Comparison of ENCODE assay signal across 8 mouse cellular contexts in the genomic region with DNA sequence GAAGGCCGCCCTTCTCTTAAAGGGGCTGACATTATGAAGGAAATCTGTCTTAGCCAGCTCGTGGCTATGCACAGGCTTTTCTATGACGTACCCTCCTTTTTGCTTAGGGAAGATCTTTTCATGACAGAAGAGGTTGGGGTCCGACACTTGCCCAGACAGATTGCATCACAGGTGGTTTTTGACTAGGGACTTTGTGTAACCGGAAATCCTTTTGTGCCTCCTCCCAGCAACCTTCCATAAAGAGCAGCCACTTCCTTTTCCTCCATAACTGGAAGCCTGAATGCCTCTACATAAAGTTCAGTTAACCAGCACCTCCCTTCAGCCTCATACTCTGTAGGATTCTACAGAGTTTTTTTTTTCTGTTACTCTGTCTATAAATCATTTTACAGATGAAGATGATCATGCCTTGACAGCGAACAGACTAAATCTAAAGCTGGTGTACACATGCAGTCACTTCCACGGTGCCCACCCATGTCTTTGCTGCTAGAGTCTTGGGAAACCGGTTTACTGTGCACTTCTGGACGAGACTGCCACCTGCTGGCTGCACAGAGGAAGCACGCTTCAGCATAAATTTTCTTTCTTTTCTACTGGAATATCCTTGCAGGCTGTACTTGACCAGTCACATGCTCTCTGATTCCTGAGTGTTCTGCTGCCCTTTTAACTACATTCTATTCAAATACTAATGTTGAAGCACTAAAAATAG. TPM values are rescaled to one million over a fixed set of nuclear protein-coding genes. Genes with fewer than 3 reads are reported as not detected.
DNase-seq lines count a peak whose midpoint lies in the region; ATAC-seq and TF ChIP-seq lines count a peak whose summit lies in the region.

No protein-coding gene starts in this region.

- WGBS in liver, embryonic 14.5 days (ENCODE audit: insufficient replicate concordance) = 17% methylated on average over 10 of the region's 10 CpGs
- WGBS in neural tube, embryonic 11.5 days = 42% methylated on average over 10 of the region's 10 CpGs

- H3K9ac ChIP-seq in ES-Bruce4 (ENCODE audit: low read depth, poor library complexity, severe bottlenecking) = no peak overlapping the region
- H3K9ac ChIP-seq in liver, embryonic 14.5 days (replicated peaks) = no peak overlapping the region
- no peak overlapping the region for H3K9ac ChIP-seq in neural tube, embryonic 11.5 days (ENCODE audit: low read length)

- no peaks in the 10 kb centered on the region for H3K9me3 ChIP-seq in ES-Bruce4 (replicated peaks; ENCODE audit: control insufficient read depth, insufficient read depth, low read length, poor library complexity, severe bottlenecking)
- no peaks in the 10 kb centered on the region for H3K9me3 ChIP-seq in liver, embryonic 14.5 days (ENCODE audit: control insufficient read depth, low read length)
- H3K9me3 ChIP-seq in neural tube, embryonic 11.5 days (ENCODE audit: control insufficient read depth, low read length) = no peaks in the 10 kb centered on the region

- no peak overlapping the region for H3K4me3 ChIP-seq in ES-Bruce4 (ENCODE audit: low read depth, low read length)
- H3K4me3 ChIP-seq in liver, embryonic 14.5 days (ENCODE audit: insufficient read depth in 1 of 2, low read depth in 2 of 2, low read length in 2 of 2) = no peak overlapping the region
- H3K4me3 ChIP-seq in neural tube, embryonic 11.5 days (ENCODE audit: low read depth, low read length) = no peak overlapping the region

- ATAC-seq in liver, embryonic 14.5 days (ENCODE audit: insufficient read depth) = no peak
- no peak for ATAC-seq in neural tube, embryonic 11.5 days (ENCODE audit: insufficient read depth, low FRiP score, low TSS enrichment)

- peak; percentile 69 for DNase-seq in A20 (ENCODE audit: low read depth, low spot score)
- peak; percentile 25 for DNase-seq in cerebellum, adult 9-11 months
- peak; percentile 61 for DNase-seq in gastrocnemius, postnatal 10 days
- peak; percentile 39 to 70 for DNase-seq in kidney, adult 8-10 months
- peak in 2 of 3 experiments; percentile 36 for DNase-seq in liver, embryonic 14.5 days (ENCODE audit: low read depth in 3 of 3, low spot score in 3 of 3)
- peak; percentile 64 for DNase-seq in neural tube, embryonic 11.5 days (ENCODE audit: low spot score)
- peak; percentile 42 for DNase-seq in yolk sac, embryonic 10.5 days (ENCODE audit: low spot score)

- H3K27me3 ChIP-seq in ES-Bruce4 (ENCODE audit: control insufficient read depth, insufficient read depth, low read length, poor library complexity, severe bottlenecking) = no peaks in the 10 kb centered on the region
- H3K27me3 ChIP-seq in liver, embryonic 14.5 days (ENCODE audit: control insufficient read depth, insufficient read depth, low read length) = no peaks in the 10 kb centered on the region
- no peaks in the 10 kb centered on the region for H3K27me3 ChIP-seq in neural tube, embryonic 11.5 days (ENCODE audit: control insufficient read depth, insufficient read depth, low read length)

- no peak for TF ChIP-seq EP300 in ES-Bruce4 (IDR thresholded peaks at IDR 0.05; ENCODE audit: insufficient read depth, low read depth, low read length)
- no peak for TF ChIP-seq EP300 in liver, embryonic 14.5 days (IDR thresholded peaks at IDR 0.05; ENCODE audit: low read depth)

- H3K36me3 ChIP-seq in ES-Bruce4 (ENCODE audit: control insufficient read depth, insufficient read depth, low read length, poor library complexity, severe bottlenecking) = no peaks in the 10 kb centered on the region
- no peaks in the 10 kb centered on the region for H3K36me3 ChIP-seq in liver, embryonic 14.5 days (replicated peaks; ENCODE audit: control insufficient read depth, insufficient read depth, low read depth)
- no peaks in the 10 kb centered on the region for H3K36me3 ChIP-seq in neural tube, embryonic 11.5 days (ENCODE audit: control insufficient read depth, insufficient read depth, low read length)

- no peak overlapping the region for H3K27ac ChIP-seq in ES-Bruce4 (ENCODE audit: insufficient read depth, low read length)
- H3K27ac ChIP-seq in liver, embryonic 14.5 days = no peak overlapping the region
- no peak overlapping the region for H3K27ac ChIP-seq in neural tube, embryonic 11.5 days (ENCODE audit: low read depth, low read length)

- peak; percentile 95 for TF ChIP-seq CTCF in ES-Bruce4 (IDR thresholded peaks at IDR 0.05; ENCODE audit: low read depth, low read length)
- peak; percentile 93 for TF ChIP-seq CTCF in liver, embryonic 14.5 days (IDR thresholded peaks at IDR 0.05; ENCODE audit: low read depth)

- no peak overlapping the region for H3K4me2 ChIP-seq in liver, embryonic 14.5 days (ENCODE audit: low read depth)
- no peak overlapping the region for H3K4me2 ChIP-seq in neural tube, embryonic 11.5 days (ENCODE audit: low read depth)

- H3K4me1 ChIP-seq in ES-Bruce4 (ENCODE audit: control insufficient read depth, insufficient read depth, low read length) = no peaks in the 10 kb centered on the region
- peaks cover 0 to 4% of the 10 kb centered on the region in 2 experiments; a peak in 1 of 4 replicates for H3K4me1 ChIP-seq in liver, embryonic 14.5 days (replicated peaks; ENCODE audit: control insufficient read depth in 2 of 2, insufficient read depth in 2 of 2, low read length in 1 of 2)
- no peaks in the 10 kb centered on the region for H3K4me1 ChIP-seq in neural tube, embryonic 11.5 days (ENCODE audit: control insufficient read depth, insufficient read depth, low read length)

- TF ChIP-seq POLR2A in ES-Bruce4 (IDR thresholded peaks at IDR 0.05; ENCODE audit: insufficient read depth, low read length) = no peak

RNA-seq across cellular contexts. Expression of a gene that starts 33.1 kb away (rescaled TPM):
- polyA plus RNA-seq in ES-Bruce4 (2011; ENCODE audit: insufficient read depth, insufficient read length, low read depth, missing spikeins) = 1.8 and 2.7 TPM in 2 replicates
- 1 to 10 TPM; 5.5 to 7.6 TPM for total RNA-seq in gastrocnemius, postnatal 10 days (2021)
- 2.4 and 3.1 TPM in 2 replicates for polyA plus RNA-seq in liver, embryonic 14.5 days (2012; rRNA removed)
- polyA plus RNA-seq in liver, embryonic 14.5 days (2014; fragmentation: Nextera tagmentation; extraction: Ambion mirVana) = 6.7 and 7.6 TPM in 2 replicates
- polyA plus RNA-seq in neural tube, embryonic 11.5 days (2014; fragmentation: Nextera tagmentation; extraction: Ambion mirVana) = 6.8 and 6.9 TPM in 2 replicates

RNA-seq across cellular contexts. Expression of a gene that starts 33.3 kb away (rescaled TPM):
- 0.49 and 0.52 TPM in 2 replicates for polyA plus RNA-seq in ES-Bruce4 (2011; ENCODE audit: insufficient read depth, insufficient read length, low read depth, missing spikeins)
- under 1 TPM in 1 of 2 experiments, not detected in 1; 0.25 TPM for total RNA-seq in gastrocnemius, postnatal 10 days (2021)
- polyA plus RNA-seq in liver, embryonic 14.5 days (2012; rRNA removed) = 0.08 TPM in 1 of 2 replicates, not detected in the other
- polyA plus RNA-seq in liver, embryonic 14.5 days (2014; fragmentation: Nextera tagmentation; extraction: Ambion mirVana) = not detected in 2 replicates
- 0.43 TPM in 1 of 2 replicates, not detected in the other for polyA plus RNA-seq in neural tube, embryonic 11.5 days (2014; fragmentation: Nextera tagmentation; extraction: Ambion mirVana)

RNA-seq across cellular contexts. Expression of a gene that starts 36.2 kb away (rescaled TPM):
- polyA plus RNA-seq in ES-Bruce4 (2011; ENCODE audit: insufficient read depth, insufficient read length, low read depth, missing spikeins) = 109 and 112 TPM in 2 replicates
- 1 to 10 TPM; 3.8 to 6.6 TPM for total RNA-seq in gastrocnemius, postnatal 10 days (2021)
- 13.2 and 19.4 TPM in 2 replicates for polyA plus RNA-seq in liver, embryonic 14.5 days (2012; rRNA removed)
- polyA plus RNA-seq in liver, embryonic 14.5 days (2014; fragmentation: Nextera tagmentation; extraction: Ambion mirVana) = 30.1 and 31.3 TPM in 2 replicates
- 80.0 and 85.6 TPM in 2 replicates for polyA plus RNA-seq in neural tube, embryonic 11.5 days (2014; fragmentation: Nextera tagmentation; extraction: Ambion mirVana)
